Mouse (Mus musculus) Muller cell, postnatal 12 days (primary cell): ENCODE measurements around the gene Mest.
A peak's percentile ranks its signal among the peaks of the same experiment; 100 is the strongest.

ENCODE experiments used
- DNase-seq: peaks from one replicate; pipeline ENCODE4 v3.0.0-alpha.2; 2015; ENCODE audit errors: inconsistent ontology term

Mest gene

GRCm38 (mm10) chr6:30738464-30739006 is 15.2 kb downstream of the Mest start:
- DNase-seq = peak; percentile 25

GRCm38 (mm10) chr6:30739177-30739747 is 15.9 kb downstream of the Mest start:
- DNase-seq = peak; percentile 57

GRCm38 (mm10) chr6:30744846-30745245 is 21.5 kb downstream of the Mest start:
- DNase-seq = no peak

- DNase-seq = no peak
Measured at GRCm38 (mm10) chr6:30745591-30745990, 22.2 kb downstream of the Mest start.

- no peak for DNase-seq
Measured at GRCm38 (mm10) chr6:30747631-30748357, 24.4 kb downstream of the Mest start.

GRCm38 (mm10) chr6:30748358-30748910 is 25.1 kb downstream of the Mest start:
- DNase-seq = no peak

- DNase-seq = no peak
Measured at GRCm38 (mm10) chr6:30749042-30749689, 25.8 kb downstream of the Mest start.

GRCm38 (mm10) chr6:30749892-30750291 is 26.5 kb downstream of the Mest start:
- DNase-seq = no peak

- no peak for DNase-seq
Measured at GRCm38 (mm10) chr6:30750482-30750881, 27.1 kb downstream of the Mest start.

GRCm38 (mm10) chr6:30751209-30751608 is 27.9 kb downstream of the Mest start:
- no peak for DNase-seq
